Mouse (Mus musculus): ENCODE measurements at regions not wholly inside any gene's neighbourhood (a gene's known extent, or its start where the extent isn't known, plus 50 kb on each side); places are given as distances from the start of the nearest gene placed in this dataset.

GRCm38 (mm10) chr8:102518446-102518845 is 267.0 kb downstream of the Cdh11 start:
- no peak for TF ChIP-seq CTCF (IDR thresholded peaks at IDR 0.05)
- no peak for ATAC-seq (ENCODE audit: low FRiP score)
- H3K9me3 ChIP-seq (ENCODE audit: low read length): no peaks in the 10 kb centered on the region
- DNase-seq (ENCODE audit: low spot score): no peak
- no peaks in the 10 kb centered on the region for H3K27me3 ChIP-seq (ENCODE audit: insufficient read depth, low read length)
- H3K36me3 ChIP-seq (ENCODE audit: insufficient read depth, low read length): no peaks in the 10 kb centered on the region
- H3K4me2 ChIP-seq (ENCODE audit: low read depth, low read length, poor library complexity, severe bottlenecking): no peak overlapping the region
- no peak overlapping the region for H3K27ac ChIP-seq (ENCODE audit: low read depth, low read length)
- no peak overlapping the region for H3K4me3 ChIP-seq (ENCODE audit: low read depth, low read length)
- no peak overlapping the region for H3K9ac ChIP-seq (replicated peaks; ENCODE audit: low read length, poor library complexity, severe bottlenecking)
- no peaks in the 10 kb centered on the region for H3K4me1 ChIP-seq (ENCODE audit: insufficient read depth, low read length)

GRCm38 (mm10) chr8:102515748-102516147 is 269.7 kb downstream of the Cdh11 start:
- Histone ChIP-seq H3K4me1 (ENCODE audit: insufficient read depth, low read length) (no peaks in the 10 kb centered on the region), H3K27ac (ENCODE audit: low read depth, low read length) (no peak overlapping the region), H3K9me3 (ENCODE audit: low read length) (no peaks in the 10 kb centered on the region), H3K27me3 (ENCODE audit: insufficient read depth, low read length) (no peaks in the 10 kb centered on the region), H3K4me2 (ENCODE audit: low read depth, low read length, poor library complexity, severe bottlenecking) (no peak overlapping the region), H3K4me3 (ENCODE audit: low read depth, low read length) (no peak overlapping the region), H3K36me3 (ENCODE audit: insufficient read depth, low read length) (no peaks in the 10 kb centered on the region), H3K9ac (replicated peaks; ENCODE audit: low read length, poor library complexity, severe bottlenecking) (no peak overlapping the region)
- ATAC-seq (ENCODE audit: low FRiP score): no peak
- peak; percentile 36 for DNase-seq (ENCODE audit: low spot score)
- peak; percentile 50 for TF ChIP-seq CTCF (IDR thresholded peaks at IDR 0.05)

- TF ChIP-seq CTCF (IDR thresholded peaks at IDR 0.05): no peak
- Histone ChIP-seq H3K4me2 (ENCODE audit: low read depth, low read length, poor library complexity, severe bottlenecking) (no peak overlapping the region), H3K9ac (replicated peaks; ENCODE audit: low read length, poor library complexity, severe bottlenecking) (no peak overlapping the region), H3K36me3 (ENCODE audit: insufficient read depth, low read length) (no peaks in the 10 kb centered on the region), H3K4me3 (ENCODE audit: low read depth, low read length) (no peak overlapping the region), H3K27ac (ENCODE audit: low read depth, low read length) (no peak overlapping the region), H3K4me1 (ENCODE audit: insufficient read depth, low read length) (no peaks in the 10 kb centered on the region), H3K27me3 (ENCODE audit: insufficient read depth, low read length) (no peaks in the 10 kb centered on the region), H3K9me3 (ENCODE audit: low read length) (no peaks in the 10 kb centered on the region)
- ATAC-seq (ENCODE audit: low FRiP score) (no peak), DNase-seq (ENCODE audit: low spot score) (no peak)
- WGBS: 37% methylated on average over 2 of the region's 2 CpGs
These were observed 270.5 kb downstream of the Cdh11 start for GRCm38 (mm10) chr8:102514805-102515424.

- H3K36me3 ChIP-seq (ENCODE audit: insufficient read depth, low read length): no peaks in the 10 kb centered on the region
- no peak overlapping the region for H3K4me2 ChIP-seq (ENCODE audit: low read depth, low read length, poor library complexity, severe bottlenecking)
- no peak for ATAC-seq (ENCODE audit: low FRiP score)
- 84% methylated on average over 4 of the region's 4 CpGs for WGBS
- H3K27ac ChIP-seq (ENCODE audit: low read depth, low read length): no peak overlapping the region
- DNase-seq (ENCODE audit: low spot score): no peak
- no peak overlapping the region for H3K4me3 ChIP-seq (ENCODE audit: low read depth, low read length)
- no peaks in the 10 kb centered on the region for H3K4me1 ChIP-seq (ENCODE audit: insufficient read depth, low read length)
- H3K27me3 ChIP-seq (ENCODE audit: insufficient read depth, low read length): no peaks in the 10 kb centered on the region
- no peaks in the 10 kb centered on the region for H3K9me3 ChIP-seq (ENCODE audit: low read length)
- no peak overlapping the region for H3K9ac ChIP-seq (replicated peaks; ENCODE audit: low read length, poor library complexity, severe bottlenecking)
- no peak for TF ChIP-seq CTCF (IDR thresholded peaks at IDR 0.05)
These were observed 284.7 kb downstream of the Cdh11 start for GRCm38 (mm10) chr8:102500751-102501150.

GRCm38 (mm10) chr8:102500202-102500601 is 285.2 kb downstream of the Cdh11 start:
- 86% methylated on average over 3 of the region's 3 CpGs for WGBS

GRCm38 (mm10) chr8:102499091-102499490 is 286.4 kb downstream of the Cdh11 start:
- Histone ChIP-seq H3K9me3 (ENCODE audit: low read length) (no peaks in the 10 kb centered on the region), H3K36me3 (ENCODE audit: insufficient read depth, low read length) (no peaks in the 10 kb centered on the region), H3K9ac (replicated peaks; ENCODE audit: low read length, poor library complexity, severe bottlenecking) (no peak overlapping the region), H3K4me1 (ENCODE audit: insufficient read depth, low read length) (no peaks in the 10 kb centered on the region), H3K4me2 (ENCODE audit: low read depth, low read length, poor library complexity, severe bottlenecking) (no peak overlapping the region), H3K4me3 (ENCODE audit: low read depth, low read length) (no peak overlapping the region), H3K27ac (ENCODE audit: low read depth, low read length) (no peak overlapping the region), H3K27me3 (ENCODE audit: insufficient read depth, low read length) (no peaks in the 10 kb centered on the region)
- no peak for TF ChIP-seq CTCF (IDR thresholded peaks at IDR 0.05)
- ATAC-seq (ENCODE audit: low FRiP score): no peak
- whole genome bisulfite sequencing: 67% methylated on average over 4 of the region's 4 CpGs
- DNase-seq (ENCODE audit: low spot score): no peak

More at GRCm38 (mm10) chr8:102500202-102500601, 285.2 kb downstream of the Cdh11 start:
- Histone ChIP-seq H3K36me3 (ENCODE audit: insufficient read depth, low read length) (no peaks in the 10 kb centered on the region), H3K4me1 (ENCODE audit: insufficient read depth, low read length) (no peaks in the 10 kb centered on the region), H3K4me3 (ENCODE audit: low read depth, low read length) (no peak overlapping the region), H3K9me3 (ENCODE audit: low read length) (no peaks in the 10 kb centered on the region), H3K9ac (replicated peaks; ENCODE audit: low read length, poor library complexity, severe bottlenecking) (no peak overlapping the region), H3K27ac (ENCODE audit: low read depth, low read length) (no peak overlapping the region), H3K27me3 (ENCODE audit: insufficient read depth, low read length) (no peaks in the 10 kb centered on the region), H3K4me2 (ENCODE audit: low read depth, low read length, poor library complexity, severe bottlenecking) (no peak overlapping the region)
- no peak for ATAC-seq (ENCODE audit: low FRiP score)
- TF ChIP-seq CTCF (IDR thresholded peaks at IDR 0.05): no peak
- no peak for DNase-seq (ENCODE audit: low spot score)
